8 mouse cellular contexts compared by ENCODE assay signal in the genomic region with DNA sequence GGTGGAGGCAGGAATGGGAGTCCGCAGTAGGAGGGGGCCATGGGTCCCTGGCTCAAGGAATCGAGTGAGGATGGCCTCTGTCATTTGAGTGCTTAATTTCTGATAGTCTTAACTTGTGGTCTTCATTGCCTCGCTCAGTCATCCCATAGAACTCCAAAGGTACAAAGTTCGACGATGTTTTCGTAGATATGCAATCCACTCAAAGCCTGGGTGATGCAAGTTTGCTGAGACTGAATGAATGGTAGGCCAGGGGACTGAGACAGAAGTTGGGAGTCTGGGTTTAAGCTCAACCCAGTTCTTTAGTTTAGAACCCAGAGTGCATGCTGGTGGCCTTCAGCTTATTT. TPM values are rescaled to one million over a fixed set of nuclear protein-coding genes. Genes with fewer than 3 reads are reported as not detected.
A peak's percentile ranks its signal among the peaks of the same experiment; 100 is the strongest.
DNase-seq lines count a peak whose midpoint lies in the region; ATAC-seq lines count a peak whose summit lies in the region.

A gene (minus strand): TSS at position 240 of the 344 bp plus-strand sequence.

- H3K9me3 ChIP-seq in kidney, embryonic 15.5 days (replicated peaks): no peaks in the 10 kb centered on the region
- H3K9me3 ChIP-seq in forebrain, embryonic 12.5 days: no peaks in the 10 kb centered on the region

- peaks cover 14% of the 10 kb centered on the region for H3K36me3 ChIP-seq in kidney, embryonic 15.5 days
- peaks cover 10% of the 10 kb centered on the region for H3K36me3 ChIP-seq in forebrain, embryonic 12.5 days (replicated peaks)

- no peaks in the 10 kb centered on the region for H3K27me3 ChIP-seq in kidney, embryonic 15.5 days
- H3K27me3 ChIP-seq in forebrain, embryonic 12.5 days: no peaks in the 10 kb centered on the region

- peak within 1 kb of the TSS; percentile 88 for H3K4me3 ChIP-seq in kidney, embryonic 15.5 days (replicated peaks)
- peak within 1 kb of the TSS; percentile 96 for H3K4me3 ChIP-seq in forebrain, embryonic 12.5 days (replicated peaks)

- peak within 1 kb of the TSS; percentile 96 for H3K4me2 ChIP-seq in kidney, embryonic 15.5 days
- peak within 1 kb of the TSS; percentile 99 for H3K4me2 ChIP-seq in forebrain, embryonic 12.5 days

- H3K27ac ChIP-seq in kidney, embryonic 15.5 days: peak within 1 kb of the TSS; percentile 78
- H3K27ac ChIP-seq in forebrain, embryonic 12.5 days: peak within 1 kb of the TSS; percentile 73; the same call in 1 of the 2 replicates

- 3% methylated on average over 6 of the region's 6 CpGs for WGBS in kidney, embryonic 15.5 days
- WGBS in forebrain, embryonic 12.5 days: 2% methylated on average over 6 of the region's 6 CpGs

- H3K4me1 ChIP-seq in kidney, embryonic 15.5 days: peaks cover 19% of the 10 kb centered on the region
- H3K4me1 ChIP-seq in forebrain, embryonic 12.5 days: peaks cover 18% of the 10 kb centered on the region

- H3K9ac ChIP-seq in kidney, embryonic 15.5 days: peak within 1 kb of the TSS; percentile 85
- peak within 1 kb of the TSS; percentile 85 for H3K9ac ChIP-seq in forebrain, embryonic 12.5 days

- 0 out of 2 replicates have a peak, but pooled peaks have one; percentile 10 for ATAC-seq in kidney, embryonic 15.5 days (replicated peaks; ENCODE audit: low FRiP score)
- ATAC-seq in forebrain, embryonic 12.5 days (ENCODE audit: low FRiP score): peak; percentile 4; the same call in 1 of the 2 replicates
- no peak for ATAC-seq in monocyte, adult 5-6 weeks (replicated peaks; ENCODE audit: insufficient number of reproducible peaks, low FRiP score, low TSS enrichment, poor library complexity, severe bottlenecking)

- no peak for DNase-seq in kidney, adult 9 months
- DNase-seq in adrenal gland, adult 8-10 months: no peak
- DNase-seq in layer of hippocampus, postnatal 25 days (ENCODE audit: extremely low spot score in 1 of 2, low spot score in 1 of 2): no peak
- no peak for DNase-seq in yolk sac, embryonic 10.5 days (ENCODE audit: low spot score)
- no peak for DNase-seq in urinary bladder, postnatal 36 days (ENCODE audit: low spot score in 2 of 2)

RNA-seq across cellular contexts. Expression of the gene that starts here (rescaled TPM):
- polyA plus RNA-seq in kidney, embryonic 15.5 days (2015; fragmentation: Nextera tagmentation; extraction: Ambion mirVana): 17.0 and 18.9 TPM in 2 replicates
- total RNA-seq in adrenal gland, adult 8-10 months (2022): 10 to 100 TPM; 17.3 to 19.0 (median 17.9) TPM
- polyA plus RNA-seq in forebrain, embryonic 12.5 days (2016; fragmentation: Nextera tagmentation; extraction: Ambion mirVana): 19.5 and 20.1 TPM in 2 replicates
- 10 to 100 TPM; 13.9 TPM for total RNA-seq in layer of hippocampus, postnatal 25 days (2021)
- total RNA-seq in monocyte, adult 5-6 weeks (2017): 25.7 to 34.8 TPM (median 33.9 TPM) in 3 replicates
